Mouse (Mus musculus): Measurements from ENCODE around the gene Itgav. TPM values are rescaled to one million over a fixed set of nuclear protein-coding genes. Genes with fewer than 3 reads are reported as not detected.

Gene Itgav
- total RNA-seq (2021) (10 to 100 TPM; 32.9 to 38.5 TPM), polyA plus RNA-seq (2012; rRNA removed) (14.2 and 20.7 TPM in 2 replicates)
- long read RNA-seq, full-length matches to known transcripts: 1 of 13 reads
- long read RNA-seq, partial matches to known transcripts: 2 of 13 reads
- long read RNA-seq, other reads (novel, unspliced or antisense): 10 of 13 reads

- peak; percentile 97 to 98 for DNase-seq
- Histone ChIP-seq H3K9ac (ENCODE audit: low read depth, low read length) (peak within 1 kb of the TSS; percentile 99), H3K27me3 (ENCODE audit: control insufficient read depth, insufficient read depth, low read length) (no peaks in the 10 kb centered on the region), H3K36me3 (ENCODE audit: control insufficient read depth, insufficient read depth, low read length) (no peaks in the 10 kb centered on the region), H3K79me2 (replicated peaks; ENCODE audit: control insufficient read depth, insufficient read depth, low read length) (no peaks in the 10 kb centered on the region), H3K4me1 (ENCODE audit: control insufficient read depth, insufficient read depth, low read length) (peaks cover 6% of the 10 kb centered on the region), H3K27ac (peak within 1 kb of the TSS; percentile 92), H3K4me3 (peak within 1 kb of the TSS; percentile 75)
- WGBS: under 1% methylated on average over 84 of the region's 84 CpGs
- TF ChIP-seq POLR2A (IDR thresholded peaks at IDR 0.05; ENCODE audit: insufficient read depth, low read depth, low read length) (peak; percentile 67), CTCF (IDR thresholded peaks at IDR 0.05) (peak; percentile 27), EP300 (IDR thresholded peaks at IDR 0.05; ENCODE audit: insufficient read depth, low read depth, low read length) (peak; percentile 36; the same call in 1 of the 2 replicates)
- intact Hi-C loops (cut with DNase I): loop anchor here (1.0 to 5.0 kb wide), 5 partner anchors 13 to 79 kb away; partner anchors contain the start of gene Zc3h15
These were observed at the start of gene Itgav for GRCm38 (mm10) chr2:83723921-83724826. Gene Itgav, plus strand, starts transcription at chr2:83724397.

GRCm38 (mm10) chr2:83674421-83674820 lies 49.8 kb upstream of the Itgav start:
- intact Hi-C loops (cut with DNase I): no loop called here
- no peaks in the 10 kb centered on the region for H3K79me2 ChIP-seq (replicated peaks; ENCODE audit: control insufficient read depth, insufficient read depth, low read length)
- H3K27me3 ChIP-seq (ENCODE audit: control insufficient read depth, insufficient read depth, low read length): no peaks in the 10 kb centered on the region
- H3K4me3 ChIP-seq: no peak overlapping the region
- no peak overlapping the region for H3K27ac ChIP-seq
- no peaks in the 10 kb centered on the region; the same call in none of the 2 replicates for H3K4me1 ChIP-seq (ENCODE audit: control insufficient read depth, insufficient read depth, low read length)
- TF ChIP-seq EP300 (IDR thresholded peaks at IDR 0.05; ENCODE audit: insufficient read depth, low read depth, low read length) (no peak), POLR2A (IDR thresholded peaks at IDR 0.05; ENCODE audit: insufficient read depth, low read depth, low read length) (no peak), CTCF (IDR thresholded peaks at IDR 0.05) (no peak)
- H3K9ac ChIP-seq (ENCODE audit: low read depth, low read length): no peak overlapping the region
- WGBS: 70% methylated on average over 7 of the region's 7 CpGs
- no peak for DNase-seq
- H3K36me3 ChIP-seq (ENCODE audit: control insufficient read depth, insufficient read depth, low read length): no peaks in the 10 kb centered on the region

- no peaks in the 10 kb centered on the region for H3K79me2 ChIP-seq (replicated peaks; ENCODE audit: control insufficient read depth, insufficient read depth, low read length)
- 94% methylated on average over 9 of the region's 9 CpGs for WGBS
- H3K4me1 ChIP-seq (ENCODE audit: control insufficient read depth, insufficient read depth, low read length): no peaks in the 10 kb centered on the region; the same call in none of the 2 replicates
- no peak for DNase-seq
- H3K27me3 ChIP-seq (ENCODE audit: control insufficient read depth, insufficient read depth, low read length): no peaks in the 10 kb centered on the region
- no peak overlapping the region for H3K9ac ChIP-seq (ENCODE audit: low read depth, low read length)
- H3K36me3 ChIP-seq (ENCODE audit: control insufficient read depth, insufficient read depth, low read length): no peaks in the 10 kb centered on the region
- intact Hi-C loops (cut with DNase I): no loop called here
- no peak overlapping the region for H3K4me3 ChIP-seq
- H3K27ac ChIP-seq: no peak overlapping the region
- TF ChIP-seq EP300 (IDR thresholded peaks at IDR 0.05; ENCODE audit: insufficient read depth, low read depth, low read length) (no peak), CTCF (IDR thresholded peaks at IDR 0.05) (no peak), POLR2A (IDR thresholded peaks at IDR 0.05; ENCODE audit: insufficient read depth, low read depth, low read length) (no peak)
These were observed 49.3 kb upstream of the Itgav start for GRCm38 (mm10) chr2:83674896-83675295.

GRCm38 (mm10) chr2:83675681-83676080 lies 48.5 kb upstream of the Itgav start:
- Histone ChIP-seq H3K36me3 (ENCODE audit: control insufficient read depth, insufficient read depth, low read length) (no peaks in the 10 kb centered on the region), H3K9ac (ENCODE audit: low read depth, low read length) (no peak overlapping the region), H3K79me2 (replicated peaks; ENCODE audit: control insufficient read depth, insufficient read depth, low read length) (no peaks in the 10 kb centered on the region), H3K27ac (no peak overlapping the region), H3K27me3 (ENCODE audit: control insufficient read depth, insufficient read depth, low read length) (no peaks in the 10 kb centered on the region), H3K4me3 (no peak overlapping the region), H3K4me1 (ENCODE audit: control insufficient read depth, insufficient read depth, low read length) (no peaks in the 10 kb centered on the region; the same call in none of the 2 replicates)
- TF ChIP-seq EP300 (IDR thresholded peaks at IDR 0.05; ENCODE audit: insufficient read depth, low read depth, low read length) (no peak), POLR2A (IDR thresholded peaks at IDR 0.05; ENCODE audit: insufficient read depth, low read depth, low read length) (no peak), CTCF (IDR thresholded peaks at IDR 0.05) (no peak)
- no peak for DNase-seq
- 40% methylated on average over 5 of the region's 5 CpGs for WGBS
- intact Hi-C loops (cut with DNase I): no loop called here

- TF ChIP-seq CTCF (IDR thresholded peaks at IDR 0.05): no peak
- no peak for TF ChIP-seq POLR2A (IDR thresholded peaks at IDR 0.05; ENCODE audit: insufficient read depth, low read depth, low read length)
- no peak for TF ChIP-seq EP300 (IDR thresholded peaks at IDR 0.05; ENCODE audit: insufficient read depth, low read depth, low read length)
- intact Hi-C loops (cut with DNase I): no loop called here
- no peaks in the 10 kb centered on the region for H3K27me3 ChIP-seq (ENCODE audit: control insufficient read depth, insufficient read depth, low read length)
- no peak for DNase-seq
- no peak overlapping the region for H3K9ac ChIP-seq (ENCODE audit: low read depth, low read length)
- H3K36me3 ChIP-seq (ENCODE audit: control insufficient read depth, insufficient read depth, low read length): no peaks in the 10 kb centered on the region
- H3K79me2 ChIP-seq (replicated peaks; ENCODE audit: control insufficient read depth, insufficient read depth, low read length): no peaks in the 10 kb centered on the region
- no peaks in the 10 kb centered on the region; the same call in none of the 2 replicates for H3K4me1 ChIP-seq (ENCODE audit: control insufficient read depth, insufficient read depth, low read length)
- no peak overlapping the region for H3K27ac ChIP-seq
- H3K4me3 ChIP-seq: no peak overlapping the region
- 72% methylated on average over 4 of the region's 4 CpGs for WGBS
These were observed 47.8 kb upstream of the Itgav start for GRCm38 (mm10) chr2:83676226-83676870.

Measured in heart, adult 2 months (tissue).